Mouse (Mus musculus) spleen, postnatal 36 days (tissue): ENCODE measurements around the gene Rbpms2.

ENCODE experiments used
- DNase-seq, 2 experiments: peaks; one replicate each; pipeline ENCODE4 v3.0.0; 2022; ENCODE audit warnings: low spot score in 2 of 2, mixed read lengths in 1 of 2

Gene Rbpms2

DNA sequence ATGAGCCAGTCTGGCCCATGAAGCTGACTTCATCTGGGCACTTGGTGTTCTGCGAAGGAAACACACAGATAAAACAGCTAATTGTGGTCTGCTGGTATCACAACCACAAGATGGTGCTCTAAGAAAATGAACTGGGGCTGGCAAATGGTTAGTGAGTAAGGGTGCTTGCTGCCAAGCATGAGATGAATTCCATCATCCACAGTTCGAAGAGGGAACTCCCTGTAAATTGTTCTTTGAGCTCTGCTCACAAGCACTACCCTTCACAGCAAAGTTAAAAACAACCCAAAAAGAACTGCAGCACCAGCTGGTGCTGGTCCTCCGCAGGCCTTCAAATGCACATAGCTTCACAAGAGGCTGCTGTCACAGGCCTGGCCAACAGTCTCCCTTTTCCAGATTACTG is 66.2 kb downstream of the Rbpms2 start:
- no peak for DNase-seq

DNA sequence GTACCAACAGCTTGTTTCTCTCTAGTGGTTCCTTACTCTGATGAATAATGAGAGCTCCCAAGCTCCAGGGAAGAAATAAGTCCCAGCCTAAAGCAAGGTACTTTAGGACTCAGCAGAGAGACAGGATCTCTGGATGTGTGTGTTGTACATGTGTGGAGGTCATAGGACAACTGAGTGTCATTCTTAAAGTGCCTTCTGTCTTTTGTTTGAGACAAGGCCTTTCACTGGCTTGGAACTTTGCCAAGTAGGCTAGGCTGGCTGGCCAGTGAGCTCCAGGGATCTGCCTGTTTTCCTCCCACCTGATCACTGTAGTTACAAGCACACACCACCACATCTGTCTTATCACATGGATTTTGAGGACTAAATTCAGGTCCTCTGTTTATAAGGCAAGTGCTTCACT is 66.9 kb downstream of the Rbpms2 start:
- DNase-seq = no peak

DNA sequence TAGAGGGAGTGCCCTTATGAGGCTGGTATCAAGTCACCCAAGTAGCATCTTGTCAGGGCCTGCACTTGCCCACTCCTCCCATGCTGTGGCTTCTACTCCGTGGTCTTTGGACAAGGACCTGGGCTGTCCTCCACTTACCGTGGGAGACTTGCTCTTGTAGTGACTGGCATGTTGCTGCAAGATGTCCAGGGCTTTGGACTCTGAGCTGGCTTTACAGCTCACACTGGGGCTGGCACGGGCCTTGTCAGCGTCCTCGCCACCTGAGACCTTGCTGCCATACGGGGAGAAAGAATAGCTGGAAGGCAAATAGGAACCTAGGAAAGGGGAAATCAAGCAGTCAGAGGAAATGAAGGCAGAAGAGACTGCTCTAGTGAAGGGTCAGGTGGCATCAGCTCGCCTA is 67.9 kb downstream of the Rbpms2 start:
- no peak for DNase-seq

DNA sequence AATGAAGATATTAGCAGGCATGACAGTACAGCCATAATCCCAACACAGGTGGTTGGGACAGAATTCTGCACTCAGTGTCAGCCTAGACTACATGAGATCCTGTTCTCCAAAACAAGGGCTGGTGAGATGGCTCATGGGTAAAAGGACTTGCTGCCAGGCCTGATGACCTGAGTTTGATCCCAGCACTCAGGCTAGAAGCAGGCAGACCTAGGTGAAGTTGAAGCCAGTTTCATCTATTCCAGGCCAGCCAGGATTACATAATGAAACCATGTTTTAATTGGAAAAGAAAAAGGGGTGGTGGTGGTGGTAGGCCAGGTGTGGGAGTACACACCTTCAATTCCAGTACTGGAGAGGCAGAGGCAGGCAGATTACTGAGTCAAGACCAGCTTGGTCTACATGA is 68.5 kb downstream of the Rbpms2 start:
- DNase-seq = no peak

DNA sequence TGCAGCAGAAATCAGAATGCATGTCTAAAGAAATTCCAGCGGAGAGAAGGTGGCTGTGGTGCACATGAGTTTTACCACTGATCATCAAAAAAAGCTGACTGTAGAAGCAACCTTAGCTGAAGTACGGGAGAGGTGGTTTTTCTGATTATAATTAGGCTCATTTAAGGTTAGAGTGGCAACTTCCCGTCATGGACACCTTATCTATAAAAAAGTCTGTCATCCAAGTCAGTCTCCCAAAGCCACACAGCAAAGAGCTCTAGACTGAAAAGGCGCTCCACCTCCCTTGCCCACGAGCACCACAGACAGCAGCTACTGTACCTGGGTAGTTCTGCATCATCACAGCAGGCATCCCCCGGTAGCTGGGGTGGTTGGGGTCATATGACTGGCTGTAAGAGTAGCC is 71.1 kb downstream of the Rbpms2 start:
- DNase-seq = no peak

DNA sequence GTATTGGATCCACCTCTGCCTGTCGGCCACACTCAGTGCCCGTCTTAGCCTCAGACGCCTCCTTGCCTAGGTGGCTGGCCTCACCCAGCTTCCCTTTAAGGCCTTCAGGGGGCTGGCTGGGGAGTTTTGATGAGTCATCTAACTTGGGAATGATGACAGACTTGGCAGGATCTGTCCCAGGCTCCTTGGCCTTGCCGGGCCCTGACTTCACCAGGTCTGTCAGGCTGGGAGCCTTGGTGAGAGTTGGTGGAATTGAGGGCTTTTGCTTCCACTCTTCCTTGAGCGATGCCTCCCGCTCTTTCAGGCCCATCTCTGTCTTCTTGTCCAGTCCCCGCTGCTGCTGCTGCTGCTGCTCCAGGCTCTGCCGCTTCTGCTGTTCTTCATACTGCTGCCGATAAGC is 72.8 kb downstream of the Rbpms2 start:
- DNase-seq = no peak

DNA sequence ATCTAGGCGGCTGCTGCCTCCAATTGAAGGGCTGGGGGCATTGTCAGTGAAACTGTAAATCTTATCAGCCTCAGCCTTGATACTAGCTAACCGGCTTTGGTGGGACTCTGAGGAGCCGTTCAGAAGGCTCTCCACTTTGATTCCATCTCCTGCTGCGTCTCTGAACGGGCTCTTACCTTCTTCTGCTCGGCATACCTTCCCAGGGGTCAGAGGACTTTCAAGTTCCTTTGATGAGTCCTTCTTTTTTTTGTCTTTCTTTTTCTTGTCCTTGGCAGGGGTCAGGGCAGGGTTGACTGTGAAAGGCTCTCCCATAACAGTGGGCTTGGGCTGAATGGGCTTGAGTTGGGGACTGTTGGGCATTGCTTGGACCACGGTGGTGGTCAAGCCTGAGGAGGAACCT is 73.8 kb downstream of the Rbpms2 start:
- no peak for DNase-seq

DNA sequence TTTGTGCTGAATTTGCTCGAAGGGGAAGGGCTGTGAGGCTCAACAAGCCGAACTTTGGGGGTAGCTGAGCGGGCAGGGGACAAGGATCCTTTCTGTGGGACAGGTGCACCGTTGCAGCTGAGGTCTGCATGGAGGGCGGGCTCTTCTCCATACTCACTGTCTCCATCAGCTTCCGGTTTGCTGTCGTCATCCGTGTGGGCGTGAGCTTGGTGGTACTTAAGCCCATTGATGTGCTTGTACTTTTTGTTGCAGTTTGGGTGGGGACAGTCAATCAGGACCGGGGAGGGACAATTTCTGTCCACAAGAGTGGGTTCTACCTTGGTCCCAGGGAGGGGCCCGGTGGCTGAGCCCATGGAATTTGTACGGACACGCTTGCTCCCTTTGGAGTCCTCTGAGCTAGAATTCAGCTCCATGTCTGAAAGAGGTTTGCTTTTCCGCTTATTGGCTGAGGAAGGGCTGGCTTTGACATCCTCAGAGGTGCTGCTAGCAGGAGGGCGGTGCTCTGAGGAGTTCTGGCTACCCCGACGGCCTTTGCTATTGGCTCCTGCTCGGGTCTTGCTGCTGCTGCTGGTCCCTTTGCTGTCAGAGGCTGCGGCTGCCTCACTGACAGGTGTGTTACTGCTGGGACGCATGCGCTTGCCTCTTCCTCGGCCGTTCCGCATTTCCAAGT is 74.6 kb downstream of the Rbpms2 start:
- no peak for DNase-seq
